Comparison of ENCODE assay signal across 23 mouse cellular contexts in genomic region chr5:41804643-41805042, GRCm38 (mm10). TPM values are rescaled to one million over a fixed set of nuclear protein-coding genes. Genes with fewer than 3 reads are reported as not detected.
"Had no signal": no experiment of that assay in that cellular context is flagged by ENCODE, and none has a peak within 500 bp of the region (broad histone marks: within the 10 kb centered on the region; RNA-seq: fewer than 3 reads in every experiment).

No protein-coding gene starts in this region.

- ATAC-seq: intestine, postnatal 0 days; liver, postnatal 0 days; lung, postnatal 0 days had no signal

- DNase-seq: kidney, adult 2 months; kidney, postnatal 25 days; left cerebral cortex, postnatal 4 days; liver, postnatal 0 days; lung, embryonic 14.5 days; lung, postnatal 36 days; midbrain, embryonic 14.5 days; thymus, adult 18-20 months; thymus, postnatal 4 days had no signal

- H3K27ac ChIP-seq: kidney, postnatal 0 days; limb, embryonic 12.5 days; limb, embryonic 15.5 days; liver, embryonic 14.5 days had no signal

- H3K4me3 ChIP-seq: limb, embryonic 12.5 days; limb, embryonic 15.5 days had no signal

- H3K4me1 ChIP-seq: limb, embryonic 12.5 days; limb, embryonic 15.5 days had no signal

RNA-seq across cellular contexts. Expression of gene Nkx3-2, which starts 40.3 kb away (rescaled TPM):
- total RNA-seq: layer of hippocampus, adult 8-10 months; layer of hippocampus, postnatal 10 days; left cerebral cortex, adult 8-10 months; left cerebral cortex, postnatal 14 days; left cerebral cortex, postnatal 4 days; midbrain, postnatal 0 days had no signal
- polyA plus RNA-seq: kidney, adult 2 months; kidney, embryonic 14.5 days; kidney, postnatal 0 days; liver, postnatal 0 days; lung, embryonic 14.5 days; lung, postnatal 0 days; midbrain, embryonic 14.5 days; midbrain, postnatal 0 days; neural tube, embryonic 14.5 days; testis, adult 2 months had no signal
